Mouse (Mus musculus) liver, postnatal 0 days (tissue): ENCODE measurements around the gene 9130019O22Rik.

Source experiments
- CTCF ChIP-seq: sonication (generic); IDR thresholded peaks from 2 replicates; pipeline ENCODE4 v1.5.1; 2016; ENCODE audit warnings: antibody characterized with exemption, low read depth
- EP300 ChIP-seq: IDR thresholded peaks from 2 replicates; pipeline ENCODE4 v1.6.1; 2016; ENCODE audit warnings: antibody characterized with exemption, low read depth, mild to moderate bottlenecking

DNA sequence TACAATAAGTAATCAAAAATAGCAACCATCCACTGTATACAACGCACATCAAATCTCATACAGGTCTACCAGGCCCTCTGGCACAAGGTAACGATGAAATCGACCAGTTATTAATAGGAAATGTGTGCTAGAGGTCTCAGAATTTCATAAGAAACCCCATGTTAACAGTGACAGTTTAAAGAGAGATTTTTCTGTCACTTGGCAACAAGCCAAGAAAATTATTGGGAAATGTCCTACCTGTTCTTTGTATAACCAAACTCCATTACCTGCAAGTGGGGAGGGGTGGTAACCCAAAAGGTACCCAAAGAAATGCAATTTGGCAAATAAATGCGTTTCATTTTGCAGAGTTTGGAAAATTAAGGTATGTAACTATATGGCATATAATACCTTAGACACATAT, 28.5 kb downstream of the 9130019O22Rik start:
- TF ChIP-seq CTCF, result no peak
- no peak for TF ChIP-seq EP300
